Mouse (Mus musculus) brain, embryonic 14.5 days (tissue): ENCODE measurements around the gene Pla2g3.

Experiments
- CTCF ChIP-seq: fragments of 200-500 bp; IDR thresholded peaks from 2 replicates; pipeline ENCODE4 v1.5.1; 2012; ENCODE audit warnings: inconsistent platforms, mild to moderate bottlenecking, moderate library complexity, borderline replicate concordance; ENCODE audit not compliant: insufficient read depth, insufficient read length; ENCODE audit errors: extremely low read depth
- POLR2A ChIP-seq: fragments of 200-500 bp; IDR thresholded peaks from 2 replicates; pipeline ENCODE4 v1.6.1; 2012; ENCODE audit warnings: mild to moderate bottlenecking, inconsistent platforms, borderline replicate concordance; ENCODE audit not compliant: poor library complexity, insufficient read depth, insufficient read length, severe bottlenecking; ENCODE audit errors: extremely low read depth

GRCm38 (mm10) chr11:3492748-3493147 is 4.7 kb downstream of the Pla2g3 start:
- TF ChIP-seq CTCF (no peak), POLR2A (no peak)
